Mouse (Mus musculus) lung, postnatal 0 days (tissue): ENCODE measurements around the gene Dcst2.

Experiments used
- CTCF ChIP-seq: IDR thresholded peaks from 2 replicates; pipeline ENCODE4 v1.5.1; 2016; ENCODE audit warnings: antibody characterized with exemption, mild to moderate bottlenecking
- EP300 ChIP-seq: IDR thresholded peaks from 2 replicates; pipeline ENCODE4 v1.6.1; 2016; ENCODE audit warnings: antibody characterized with exemption, mild to moderate bottlenecking, control low read depth

DNA sequence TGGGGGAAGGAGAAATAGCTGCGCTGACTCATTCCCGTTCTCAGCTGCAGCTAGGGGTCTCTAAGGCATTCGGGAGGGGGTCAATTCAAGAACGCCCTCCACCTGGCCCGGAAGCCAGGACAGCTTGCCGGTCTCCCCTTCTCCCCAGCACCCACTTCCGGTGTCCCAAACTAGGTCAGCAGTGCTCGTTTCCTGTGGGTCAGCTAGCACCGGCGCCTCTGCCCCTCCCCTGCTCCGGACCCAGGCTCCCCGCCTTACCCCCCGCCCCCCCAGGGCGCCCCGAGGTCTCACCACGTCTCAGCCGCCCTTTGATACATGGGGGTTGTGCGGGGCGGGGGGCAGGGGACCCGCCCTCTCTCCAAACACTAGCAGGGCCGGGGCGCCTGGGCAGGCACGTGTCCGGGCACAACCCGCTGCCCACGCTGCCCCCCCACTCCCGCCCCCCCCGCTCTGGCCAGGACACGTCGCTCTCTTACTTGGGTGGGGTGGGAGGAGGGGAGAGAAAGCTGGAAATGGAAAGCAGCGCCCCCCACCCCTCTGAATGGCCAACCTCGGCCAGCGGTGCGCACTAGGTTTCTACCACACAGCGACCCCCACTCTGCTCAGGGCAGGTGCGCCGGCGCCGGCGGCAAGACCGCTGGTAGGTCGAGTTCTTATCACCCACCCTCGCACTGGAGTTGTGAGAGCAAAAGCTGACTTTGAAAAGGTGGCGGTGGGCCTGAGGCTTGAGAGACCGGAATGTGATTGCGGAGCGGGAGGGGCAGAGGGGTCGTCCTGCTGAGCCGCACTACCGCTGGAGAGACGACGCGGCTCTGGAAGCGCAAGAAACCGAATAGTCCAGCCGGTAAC is 30.1 kb downstream of the Dcst2 start:
- TF ChIP-seq CTCF (peak; percentile 7; the same call in 1 of the 2 replicates), EP300 (no peak)
